Mouse (Mus musculus): ENCODE measurements around the gene Hbb-bh2. TPM values are rescaled to one million over a fixed set of nuclear protein-coding genes. Genes with fewer than 3 reads are reported as not detected.
"Not testable (repeated sequence)": the region's sequence is repeated elsewhere in the genome, so short reads cannot be mapped to it uniquely, and the experiment has no call there.

Gene Hbb-bh2
- polyA plus RNA-seq, 1 experiment from 2014 or later = not detected

DNA sequence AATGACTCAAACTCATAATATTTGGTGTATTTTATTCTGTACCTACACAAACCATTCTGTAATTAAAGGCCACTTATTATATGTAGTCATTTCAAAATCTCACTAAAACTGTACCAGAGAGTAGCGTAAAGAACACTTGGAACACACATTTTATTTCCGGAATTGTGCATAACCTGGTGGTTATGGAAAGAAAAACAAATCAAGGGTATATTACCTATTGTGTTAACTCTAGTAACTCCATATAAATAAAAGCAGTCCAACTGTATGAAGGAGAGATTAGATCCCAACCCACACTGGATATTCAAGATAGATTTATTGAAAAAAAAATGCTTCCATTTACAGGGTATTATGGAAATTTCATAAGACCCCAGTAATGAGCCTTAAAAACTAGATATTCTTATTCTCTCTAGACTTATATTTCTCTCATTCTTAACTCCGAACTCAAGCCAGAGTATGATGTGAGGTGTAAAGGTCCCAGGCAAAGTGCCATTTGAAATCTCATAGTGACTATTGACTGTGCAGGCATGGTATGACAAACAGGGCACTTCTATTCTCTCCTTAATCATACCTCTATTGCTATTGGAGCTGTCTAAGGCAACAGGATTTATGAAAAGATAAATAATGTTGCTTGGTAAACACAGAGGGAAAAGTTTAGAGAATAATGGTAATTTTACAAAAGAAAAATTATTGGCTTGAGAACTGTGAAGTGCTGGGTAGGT is 14.6 kb downstream of the Hbb-bh2 start:
- Histone ChIP-seq H3K27me3 (ENCODE audit: control insufficient read depth, insufficient read depth, low read length) (no peaks in the 10 kb centered on the region), H3K36me3 (ENCODE audit: control insufficient read depth, insufficient read depth, low read length) (no peaks in the 10 kb centered on the region), H3K9ac (replicated peaks; ENCODE audit: low read length) (no peak overlapping the region), H3K4me1 (ENCODE audit: control insufficient read depth, insufficient read depth, low read length) (no peaks in the 10 kb centered on the region), H3K9me3 (ENCODE audit: control insufficient read depth, low read length) (no peaks in the 10 kb centered on the region), H3K27ac (replicated peaks; ENCODE audit: low read depth, low read length) (no peak overlapping the region), H3K4me2 (ENCODE audit: low read length) (no peak overlapping the region), H3K4me3 (replicated peaks; ENCODE audit: low read depth, low read length) (no peak overlapping the region)
- ATAC-seq (ENCODE audit: low FRiP score, low TSS enrichment) (no peak), DNase-seq (no peak)
- WGBS = 95% methylated on average over 3 of the region's 3 CpGs

DNA sequence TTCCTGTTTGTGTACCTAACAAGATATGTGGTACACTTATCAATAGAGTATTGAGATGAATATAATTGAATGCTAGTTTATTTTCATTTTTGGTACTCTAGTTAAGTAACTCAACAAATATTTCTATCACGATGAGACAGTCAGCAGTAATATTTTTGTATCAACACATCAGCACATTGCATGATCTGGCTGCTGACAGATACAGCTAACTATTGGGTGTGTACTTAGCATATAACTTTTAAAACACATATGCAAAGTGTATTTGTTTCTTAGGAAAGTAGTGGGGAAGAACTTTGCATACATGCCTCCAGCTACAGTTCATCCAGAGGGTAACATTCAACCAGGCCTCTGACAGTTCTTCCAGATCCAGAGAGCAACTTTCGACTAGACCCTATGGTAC is 15.7 kb downstream of the Hbb-bh2 start:
- ATAC-seq (ENCODE audit: low FRiP score, low TSS enrichment) = no peak
- Histone ChIP-seq H3K27me3 (ENCODE audit: control insufficient read depth, insufficient read depth, low read length) (no peaks in the 10 kb centered on the region), H3K9me3 (ENCODE audit: control insufficient read depth, low read length) (no peaks in the 10 kb centered on the region), H3K4me3 (replicated peaks; ENCODE audit: low read depth, low read length) (no peak overlapping the region), H3K9ac (replicated peaks; ENCODE audit: low read length) (no peak overlapping the region), H3K36me3 (ENCODE audit: control insufficient read depth, insufficient read depth, low read length) (no peaks in the 10 kb centered on the region), H3K4me1 (ENCODE audit: control insufficient read depth, insufficient read depth, low read length) (no peaks in the 10 kb centered on the region), H3K27ac (replicated peaks; ENCODE audit: low read depth, low read length) (no peak overlapping the region), H3K4me2 (ENCODE audit: low read length) (no peak overlapping the region)
- 87% methylated on average over 2 of the region's 2 CpGs for WGBS
- DNase-seq = no peak

DNA sequence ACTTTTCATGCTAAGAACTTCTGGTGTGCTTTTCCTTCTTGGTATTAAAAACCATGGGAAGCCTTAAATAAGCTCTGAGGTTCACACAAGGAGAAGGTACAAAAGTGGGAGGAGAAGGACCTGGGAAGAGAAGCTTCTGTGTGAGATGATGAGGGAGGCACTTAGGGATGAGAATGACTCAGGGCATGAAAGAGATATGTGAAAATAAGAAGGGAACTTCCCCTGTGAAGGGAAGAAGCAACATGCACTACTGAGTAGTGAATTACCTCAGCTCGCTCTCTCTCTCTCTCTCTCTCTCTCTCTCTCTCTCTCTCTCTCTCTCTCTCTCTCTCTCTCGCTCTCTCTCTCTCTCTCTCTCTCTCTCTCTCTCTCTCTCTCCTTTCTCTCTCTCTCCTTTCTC is 25.2 kb downstream of the Hbb-bh2 start:
- not testable (repeated sequence) for H3K9ac ChIP-seq (replicated peaks; ENCODE audit: low read length); H3K9me3 ChIP-seq (ENCODE audit: control insufficient read depth, low read length); H3K4me2 ChIP-seq (ENCODE audit: low read length); H3K36me3 ChIP-seq (ENCODE audit: control insufficient read depth, insufficient read depth, low read length); DNase-seq; H3K27me3 ChIP-seq (ENCODE audit: control insufficient read depth, insufficient read depth, low read length); H3K4me1 ChIP-seq (ENCODE audit: control insufficient read depth, insufficient read depth, low read length); H3K4me3 ChIP-seq (replicated peaks; ENCODE audit: low read depth, low read length); ATAC-seq (ENCODE audit: low FRiP score, low TSS enrichment); H3K27ac ChIP-seq (replicated peaks; ENCODE audit: low read depth, low read length)
- WGBS = 83% methylated on average over 1 of the region's 2 CpGs

DNA sequence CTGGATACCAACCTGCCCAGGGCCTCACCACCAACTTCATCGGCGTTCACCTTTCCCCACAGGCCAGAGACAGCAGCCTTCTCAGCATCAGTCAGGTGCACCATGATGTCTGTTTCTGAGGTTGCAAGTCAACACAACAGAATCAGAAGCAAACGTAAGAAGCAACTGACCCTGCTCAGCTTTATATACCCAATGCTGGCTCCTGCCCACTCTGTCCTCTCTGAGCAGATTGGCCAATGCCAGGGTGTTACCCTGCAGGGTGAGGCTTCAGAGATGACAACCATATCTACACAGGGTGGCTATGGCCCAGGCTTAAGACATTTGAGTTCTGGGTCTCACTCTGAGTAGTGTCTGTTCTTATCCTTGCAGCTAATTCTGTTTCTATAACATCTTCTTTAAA is 26.6 kb downstream of the Hbb-bh2 start, which contains the start of gene Hbb-bt:
TSS of gene Hbb-bt (minus strand) at position 231 of the 400 bp plus-strand sequence.
- Histone ChIP-seq H3K27ac (replicated peaks; ENCODE audit: low read depth, low read length) (no peak within 1 kb of the TSS), H3K27me3 (ENCODE audit: control insufficient read depth, insufficient read depth, low read length) (no peaks in the 10 kb centered on the region), H3K4me3 (replicated peaks; ENCODE audit: low read depth, low read length) (no peak within 1 kb of the TSS), H3K36me3 (ENCODE audit: control insufficient read depth, insufficient read depth, low read length) (no peaks in the 10 kb centered on the region), H3K9ac (replicated peaks; ENCODE audit: low read length) (no peak within 1 kb of the TSS), H3K9me3 (ENCODE audit: control insufficient read depth, low read length) (no peaks in the 10 kb centered on the region), H3K4me1 (ENCODE audit: control insufficient read depth, insufficient read depth, low read length) (no peaks in the 10 kb centered on the region), H3K4me2 (ENCODE audit: low read length) (no peak within 1 kb of the TSS)
- DNase-seq (no peak), ATAC-seq (ENCODE audit: low FRiP score, low TSS enrichment) (no peak)
- 93% methylated on average over 3 of the region's 3 CpGs for WGBS

DNA sequence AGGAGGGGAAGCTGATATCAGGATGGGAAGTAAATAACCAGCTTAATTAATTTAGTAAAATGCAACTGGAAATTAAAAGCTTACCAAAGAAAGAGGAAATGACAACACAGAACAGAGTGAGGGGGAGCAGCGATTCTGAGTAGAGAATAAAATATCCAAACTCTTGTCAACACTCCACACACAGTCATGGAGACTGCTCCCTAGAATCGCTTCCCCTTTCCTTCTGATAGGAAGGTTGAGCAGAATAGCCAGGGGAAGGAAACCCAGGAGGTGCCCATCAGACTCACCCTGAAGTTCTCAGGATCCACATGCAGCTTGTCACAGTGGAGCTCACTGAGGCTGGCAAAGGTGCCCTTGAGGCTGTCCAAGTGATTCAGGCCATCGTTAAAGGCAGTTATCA is 27.2 kb downstream of the Hbb-bh2 start:
- not testable (repeated sequence) for H3K4me2 ChIP-seq (ENCODE audit: low read length); H3K27me3 ChIP-seq (ENCODE audit: control insufficient read depth, insufficient read depth, low read length); H3K27ac ChIP-seq (replicated peaks; ENCODE audit: low read depth, low read length); H3K9me3 ChIP-seq (ENCODE audit: control insufficient read depth, low read length); DNase-seq; ATAC-seq (ENCODE audit: low FRiP score, low TSS enrichment); H3K9ac ChIP-seq (replicated peaks; ENCODE audit: low read length); H3K4me3 ChIP-seq (replicated peaks; ENCODE audit: low read depth, low read length); H3K4me1 ChIP-seq (ENCODE audit: control insufficient read depth, insufficient read depth, low read length); H3K36me3 ChIP-seq (ENCODE audit: control insufficient read depth, insufficient read depth, low read length)
- WGBS = no CpG with 5 or more reads among the region's 3 CpGs

DNA sequence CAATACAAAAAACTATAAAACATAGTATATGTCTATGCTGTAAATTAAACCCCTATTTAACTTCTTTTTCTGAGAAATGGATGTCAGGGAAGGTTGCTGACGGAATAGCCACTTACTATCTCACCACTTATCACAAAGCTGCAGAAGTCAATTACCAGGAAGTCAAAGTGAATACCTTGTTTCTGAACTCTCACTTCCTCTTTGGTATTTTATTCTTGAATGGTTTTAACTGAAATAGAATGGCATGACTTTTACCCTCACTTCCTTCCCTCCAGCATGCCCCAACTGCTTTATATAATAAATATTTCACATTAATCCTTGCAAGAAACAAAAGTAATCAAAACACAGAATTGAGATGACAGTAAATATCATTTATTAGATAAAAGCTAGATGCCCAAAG is 28.1 kb downstream of the Hbb-bh2 start:
- WGBS = 64% methylated on average over 1 of the region's 1 CpGs
- Histone ChIP-seq H3K27ac (replicated peaks; ENCODE audit: low read depth, low read length) (no peak overlapping the region), H3K36me3 (ENCODE audit: control insufficient read depth, insufficient read depth, low read length) (no peaks in the 10 kb centered on the region)

DNA sequence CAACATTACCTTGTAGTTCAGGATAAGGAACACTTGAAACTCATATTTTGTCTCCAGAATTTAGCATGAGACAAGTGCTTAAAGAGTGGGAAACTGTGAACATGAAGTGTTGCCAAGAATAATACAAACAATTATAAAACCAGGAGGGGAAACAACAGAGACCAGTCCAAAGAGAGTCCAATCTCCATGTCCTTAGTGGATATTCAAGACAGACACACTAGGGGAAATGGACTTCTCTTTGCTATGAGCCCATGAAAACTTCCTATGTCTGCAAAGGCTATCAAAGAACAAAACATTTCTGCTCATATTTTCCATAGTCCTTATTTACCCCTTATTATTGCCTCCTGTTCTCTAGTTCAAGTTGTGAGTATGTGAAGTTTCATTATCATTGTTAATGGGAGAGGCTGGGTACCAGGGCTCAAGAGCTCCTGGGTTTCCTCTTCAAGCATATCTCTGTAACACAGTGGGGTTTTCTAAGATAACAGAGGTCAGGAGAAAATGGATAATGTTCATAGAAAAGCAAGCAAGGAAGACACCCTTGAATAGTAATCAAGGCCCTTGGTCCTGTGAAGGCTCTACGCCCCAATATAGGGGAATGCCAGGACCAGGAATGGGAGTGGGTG is 29.0 kb downstream of the Hbb-bh2 start:
- Histone ChIP-seq H3K27me3 (ENCODE audit: control insufficient read depth, insufficient read depth, low read length) (no peaks in the 10 kb centered on the region), H3K27ac (replicated peaks; ENCODE audit: low read depth, low read length) (no peak overlapping the region), H3K9me3 (ENCODE audit: control insufficient read depth, low read length) (no peaks in the 10 kb centered on the region), H3K4me1 (ENCODE audit: control insufficient read depth, insufficient read depth, low read length) (no peaks in the 10 kb centered on the region), H3K4me2 (ENCODE audit: low read length) (no peak overlapping the region), H3K9ac (replicated peaks; ENCODE audit: low read length) (no peak overlapping the region), H3K4me3 (replicated peaks; ENCODE audit: low read depth, low read length) (no peak overlapping the region), H3K36me3 (ENCODE audit: control insufficient read depth, insufficient read depth, low read length) (no peaks in the 10 kb centered on the region)
- WGBS = 92% methylated on average over 1 of the region's 1 CpGs
- DNase-seq = no peak
- ATAC-seq (ENCODE audit: low FRiP score, low TSS enrichment) = no peak

More for the DNA sequence above, 28.1 kb downstream of the Hbb-bh2 start:
- no peaks in the 10 kb centered on the region for H3K4me1 ChIP-seq (ENCODE audit: control insufficient read depth, insufficient read depth, low read length)
- ATAC-seq (ENCODE audit: low FRiP score, low TSS enrichment) (no peak), DNase-seq (no peak)
- no peak overlapping the region for H3K9ac ChIP-seq (replicated peaks; ENCODE audit: low read length)
- H3K4me2 ChIP-seq (ENCODE audit: low read length) = no peak overlapping the region
- no peaks in the 10 kb centered on the region for H3K27me3 ChIP-seq (ENCODE audit: control insufficient read depth, insufficient read depth, low read length)
- H3K4me3 ChIP-seq (replicated peaks; ENCODE audit: low read depth, low read length) = no peak overlapping the region
- no peaks in the 10 kb centered on the region for H3K9me3 ChIP-seq (ENCODE audit: control insufficient read depth, low read length)

DNA sequence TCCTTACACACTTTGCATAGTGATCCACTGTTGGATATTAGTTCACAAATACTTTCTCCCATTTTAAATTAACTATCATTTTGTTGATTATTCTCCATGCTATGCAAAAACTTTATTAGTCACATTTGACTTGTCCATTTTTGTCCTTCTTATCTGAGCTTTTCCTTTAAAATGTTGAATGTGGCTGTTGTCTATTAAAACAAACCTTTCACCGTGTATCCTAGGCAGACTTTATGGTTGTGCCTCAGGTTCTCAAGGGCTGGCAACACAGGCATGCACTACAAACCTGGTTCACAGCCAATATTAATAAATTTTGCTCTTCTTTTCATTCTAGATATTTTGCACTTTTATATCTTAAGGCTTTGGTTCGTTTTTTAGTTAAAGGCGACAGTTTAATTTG is 29.6 kb downstream of the Hbb-bh2 start:
- ATAC-seq (ENCODE audit: low FRiP score, low TSS enrichment) (no peak), DNase-seq (no peak)
- no peak overlapping the region for H3K4me2 ChIP-seq (ENCODE audit: low read length)
- H3K27me3 ChIP-seq (ENCODE audit: control insufficient read depth, insufficient read depth, low read length) = no peaks in the 10 kb centered on the region
- H3K4me1 ChIP-seq (ENCODE audit: control insufficient read depth, insufficient read depth, low read length) = no peaks in the 10 kb centered on the region
- H3K27ac ChIP-seq (replicated peaks; ENCODE audit: low read depth, low read length) = no peak overlapping the region
- H3K9me3 ChIP-seq (ENCODE audit: control insufficient read depth, low read length) = no peaks in the 10 kb centered on the region
- H3K36me3 ChIP-seq (ENCODE audit: control insufficient read depth, insufficient read depth, low read length) = no peaks in the 10 kb centered on the region
- no peak overlapping the region for H3K9ac ChIP-seq (replicated peaks; ENCODE audit: low read length)
- H3K4me3 ChIP-seq (replicated peaks; ENCODE audit: low read depth, low read length) = no peak overlapping the region
- 84% methylated on average over 3 of the region's 3 CpGs for WGBS

DNA sequence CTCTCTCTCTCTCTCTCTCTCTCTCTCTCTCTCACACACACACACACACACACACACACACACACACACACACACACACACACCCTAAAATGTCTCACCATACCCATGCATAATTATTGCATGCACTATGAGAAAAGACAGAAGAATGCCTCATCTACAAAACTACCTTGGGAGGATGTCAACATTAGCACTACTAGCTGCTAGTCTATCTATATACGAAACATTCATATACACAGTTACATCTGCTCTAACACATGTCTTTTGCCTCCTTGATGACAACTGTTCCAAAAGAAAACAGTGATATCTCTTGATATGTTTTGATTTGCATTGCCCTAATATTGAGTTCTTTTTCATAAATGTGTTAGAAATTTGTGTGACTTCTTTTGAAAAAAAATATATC is 30.0 kb downstream of the Hbb-bh2 start:
- WGBS = 82% methylated on average over 1 of the region's 1 CpGs
- ATAC-seq (ENCODE audit: low FRiP score, low TSS enrichment) (no peak), DNase-seq (no peak)
- Histone ChIP-seq H3K4me1 (ENCODE audit: control insufficient read depth, insufficient read depth, low read length) (no peaks in the 10 kb centered on the region), H3K4me3 (replicated peaks; ENCODE audit: low read depth, low read length) (no peak overlapping the region), H3K36me3 (ENCODE audit: control insufficient read depth, insufficient read depth, low read length) (no peaks in the 10 kb centered on the region), H3K27me3 (ENCODE audit: control insufficient read depth, insufficient read depth, low read length) (no peaks in the 10 kb centered on the region), H3K9me3 (ENCODE audit: control insufficient read depth, low read length) (no peaks in the 10 kb centered on the region), H3K27ac (replicated peaks; ENCODE audit: low read depth, low read length) (no peak overlapping the region), H3K9ac (replicated peaks; ENCODE audit: low read length) (no peak overlapping the region), H3K4me2 (ENCODE audit: low read length) (no peak overlapping the region)

Measured in midbrain, embryonic 14.5 days (tissue).